Mouse (Mus musculus) kidney, adult 2 months (tissue): Measurements from ENCODE around the gene Kcnab1. TPM values are rescaled to one million over a fixed set of nuclear protein-coding genes. Genes with fewer than 3 reads are reported as not detected.

Experiments
- DNase-seq: peaks from one replicate; pipeline ENCODE4 v3.0.0; 2021
- H3K27ac ChIP-seq: fragments of 200-500 bp; 2 replicates; pipeline ENCODE4 v1.5.1; 2012; ENCODE audit warnings: low read depth, low read length, control low read depth, inconsistent platforms; ENCODE audit not compliant: insufficient read depth
- H3K27me3 ChIP-seq: fragments of 200-500 bp; replicated peaks from 2 replicates; pipeline ENCODE4 v1.6.1; 2012; ENCODE audit warnings: mild to moderate bottlenecking, moderate library complexity, low read length, inconsistent platforms; ENCODE audit not compliant: control insufficient read depth, insufficient read depth
- H3K36me3 ChIP-seq: fragments of 200-500 bp; 2 replicates; pipeline ENCODE4 v1.6.1; 2012; ENCODE audit warnings: mild to moderate bottlenecking, moderate library complexity, low read length, inconsistent platforms; ENCODE audit not compliant: control insufficient read depth, insufficient read depth
- H3K4me1 ChIP-seq: fragments of 200-500 bp; 2 replicates; pipeline ENCODE4 v1.6.1; 2011; ENCODE audit warnings: low read length; ENCODE audit not compliant: control insufficient read depth, insufficient read depth
- H3K4me3 ChIP-seq: fragments of 200-500 bp; 2 replicates; pipeline ENCODE4 v1.5.1; 2011; ENCODE audit warnings: mild to moderate bottlenecking, low read depth, low read length, control low read depth; ENCODE audit not compliant: insufficient read depth
- CTCF ChIP-seq: fragments of 200-500 bp; conservative IDR thresholded peaks from 2 replicates; pipeline ENCODE4 v1.5.1; 2011; ENCODE audit warnings: low read depth, mild to moderate bottlenecking, control low read depth, low read length, moderate library complexity, mixed read lengths; ENCODE audit not compliant: insufficient read depth, insufficient read length
- POLR2A ChIP-seq: fragments of 200-500 bp; IDR thresholded peaks from one replicate; pipeline ENCODE4 v1.6.1; 2011; ENCODE audit warnings: low read depth, low read length, control low read depth
- WGBS: fragments of 180-500 bp; shearing (Covaris S2); methylation state at CpG from one replicate; pipeline ENCODE4 v1.1.7; 2018; 5-methylcytosine and 5-hydroxymethylcytosine counted together
- polyA plus RNA-seq: library from polyadenylated mRNA; depleted of rRNA; stranded (reverse); fragments of >200 nt; gene quantifications from 2 replicates; pipeline ENCODE4 v1.2.3, GENCODE M21; 2012; rRNA removed

The Kcnab1 gene
- polyA plus RNA-seq: 0.59 and 1.1 TPM in 2 replicates

DNA sequence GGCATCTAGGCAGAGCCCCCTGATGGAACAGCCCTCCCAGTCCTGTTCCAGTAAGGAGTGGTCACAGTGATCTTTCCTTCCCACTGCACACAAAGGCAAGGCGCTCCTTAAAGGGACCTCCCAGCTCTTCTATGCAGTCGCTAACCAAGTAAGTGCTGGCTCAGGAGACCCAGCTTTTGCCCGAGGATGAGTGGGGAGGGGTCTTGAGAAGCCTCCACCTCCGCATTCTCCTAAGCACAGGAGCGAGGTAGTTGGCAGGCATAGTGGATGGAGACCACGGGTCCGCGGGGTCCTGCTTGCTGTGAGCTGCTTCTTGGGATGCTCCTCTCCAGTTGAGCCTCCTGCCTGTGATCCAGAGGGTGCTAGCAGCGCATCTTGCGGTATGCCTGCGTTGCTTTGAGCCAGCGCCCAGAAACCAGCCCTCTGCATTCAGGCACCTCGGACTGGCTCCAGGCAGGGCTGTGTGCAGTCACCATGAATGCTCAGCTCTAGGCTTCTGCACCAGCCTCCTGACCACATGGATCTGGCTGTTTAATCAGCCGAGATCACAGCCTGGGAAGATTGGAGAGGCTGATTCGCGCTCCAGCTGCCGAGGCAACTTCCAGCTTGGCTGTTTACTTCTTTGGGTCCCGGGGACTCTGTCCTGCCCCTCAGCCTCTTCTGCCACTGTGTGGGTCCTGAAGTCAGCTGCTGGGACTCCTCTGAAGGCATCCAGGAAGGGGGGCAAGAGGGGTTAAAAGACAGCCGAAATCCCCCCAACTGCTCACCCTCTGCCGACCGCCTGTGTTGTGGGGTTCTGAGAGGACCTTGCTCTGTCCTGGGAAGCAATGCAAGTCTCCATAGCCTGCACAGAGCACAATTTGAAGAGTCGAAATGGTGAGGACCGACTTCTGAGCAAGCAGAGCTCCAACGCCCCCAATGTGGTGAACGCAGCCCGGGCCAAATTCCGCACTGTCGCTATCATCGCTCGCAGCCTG, at the start of gene Kcnab1:
Gene Kcnab1 (plus strand): TSS at position 440 of the 977 bp plus-strand sequence.
- 2% methylated on average over 30 of the region's 30 CpGs for WGBS
- no peaks in the 10 kb centered on the region for H3K36me3 ChIP-seq
- no peak for DNase-seq
- no peak within 1 kb of the TSS for H3K4me3 ChIP-seq
- no peaks in the 10 kb centered on the region for H3K4me1 ChIP-seq
- TF ChIP-seq CTCF: no peak
- no peak for TF ChIP-seq POLR2A
- no peaks in the 10 kb centered on the region for H3K27me3 ChIP-seq
- H3K27ac ChIP-seq: no peak within 1 kb of the TSS

DNA sequence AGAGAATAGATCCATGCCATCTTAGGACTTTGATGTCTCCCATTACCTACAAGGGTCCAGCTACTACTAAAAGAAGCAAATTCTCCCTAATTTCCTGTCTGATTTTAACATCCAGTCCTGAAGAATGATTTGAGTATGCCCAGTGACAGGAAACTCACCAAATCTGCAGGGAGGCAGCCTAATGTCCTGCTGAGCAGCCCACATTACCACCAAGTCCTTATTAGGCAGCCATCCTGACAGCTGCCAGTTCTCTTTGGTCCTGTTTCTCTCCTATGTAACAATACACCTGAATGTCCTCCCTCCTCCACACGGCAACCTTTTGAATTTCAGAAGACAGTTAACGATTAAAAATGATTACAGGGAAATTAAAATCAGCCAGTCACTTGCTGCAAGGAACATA, 20.9 kb upstream of the Kcnab1 start:
- Histone ChIP-seq H3K36me3 (no peaks in the 10 kb centered on the region), H3K27me3 (no peaks in the 10 kb centered on the region), H3K4me3 (no peak overlapping the region), H3K27ac (no peak overlapping the region), H3K4me1 (no peaks in the 10 kb centered on the region)
- WGBS: 28% methylated on average over 2 of the region's 2 CpGs
- no peak for DNase-seq
- no peak for TF ChIP-seq CTCF
- no peak for TF ChIP-seq POLR2A

DNA sequence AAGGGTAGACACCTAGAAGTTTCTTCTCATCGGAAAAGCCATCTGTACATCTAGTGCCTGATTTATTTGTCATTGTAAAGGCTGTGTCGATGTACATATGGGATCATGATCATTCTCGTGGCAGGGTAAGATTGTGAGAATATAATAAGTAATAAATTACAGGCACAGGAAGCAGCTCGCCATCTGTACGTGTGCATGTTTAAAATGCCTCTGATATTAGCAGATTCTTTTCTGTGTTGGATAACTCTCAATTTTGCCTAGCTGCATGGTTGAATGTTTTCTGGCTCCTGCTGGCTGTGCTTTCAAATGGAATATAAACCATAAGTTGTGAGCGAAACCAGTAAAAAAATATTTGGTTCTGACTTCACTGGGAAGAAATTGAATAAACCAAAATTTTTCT, 5.1 kb upstream of the Kcnab1 start:
- DNase-seq: no peak
- no peak for TF ChIP-seq POLR2A
- no peak for TF ChIP-seq CTCF
- Histone ChIP-seq H3K36me3 (no peaks in the 10 kb centered on the region), H3K27ac (no peak overlapping the region), H3K4me3 (no peak overlapping the region), H3K27me3 (no peaks in the 10 kb centered on the region), H3K4me1 (no peaks in the 10 kb centered on the region)
- WGBS: 56% methylated on average over 6 of the region's 6 CpGs

DNA sequence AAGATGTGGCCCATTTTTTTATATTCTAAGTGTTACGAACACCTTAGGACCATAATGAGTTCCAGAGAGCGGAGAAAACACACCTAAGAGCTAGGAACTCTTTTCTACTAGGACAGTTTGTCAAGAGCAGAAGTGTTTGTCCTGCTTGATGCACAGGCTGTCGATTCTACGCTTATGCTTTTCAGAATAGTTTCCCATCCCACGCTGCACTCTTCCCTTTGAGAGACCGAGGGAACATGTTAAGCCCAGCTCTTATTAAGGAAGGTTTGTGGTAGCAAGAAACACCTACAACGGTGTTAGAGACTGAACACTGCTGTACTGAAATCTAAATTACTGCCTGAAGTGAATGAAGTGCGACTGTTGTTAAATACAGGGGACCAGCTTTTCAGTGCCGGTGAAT, 1.0 kb downstream of the Kcnab1 start:
- no peak overlapping the region for H3K4me3 ChIP-seq
- no peaks in the 10 kb centered on the region for H3K27me3 ChIP-seq
- no peak for DNase-seq
- H3K27ac ChIP-seq: no peak overlapping the region
- TF ChIP-seq CTCF: no peak
- TF ChIP-seq POLR2A: no peak
- H3K4me1 ChIP-seq: no peaks in the 10 kb centered on the region
- 55% methylated on average over 9 of the region's 9 CpGs for whole genome bisulfite sequencing
- no peaks in the 10 kb centered on the region for H3K36me3 ChIP-seq

DNA sequence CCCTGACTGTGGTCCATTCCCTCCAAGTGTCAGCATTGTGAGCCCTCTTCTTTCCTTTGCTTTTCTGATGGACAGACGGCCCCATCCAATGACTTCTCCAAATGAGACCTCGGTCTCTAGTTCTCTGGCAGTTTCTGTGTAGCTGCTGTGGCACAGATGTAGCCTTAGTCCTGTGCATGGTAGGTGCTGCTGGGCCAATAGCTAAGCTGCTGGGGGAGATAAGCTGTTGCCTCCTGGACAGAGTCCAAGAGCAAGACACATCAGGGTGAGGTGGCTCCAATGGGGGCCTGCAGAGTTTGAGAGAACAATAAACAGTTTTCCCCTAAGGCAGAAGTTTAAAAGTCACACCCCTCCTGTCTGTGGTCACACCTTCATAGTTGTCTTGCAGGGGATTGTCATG, 2.0 kb downstream of the Kcnab1 start:
- Histone ChIP-seq H3K27ac (no peak overlapping the region), H3K36me3 (no peaks in the 10 kb centered on the region), H3K27me3 (no peaks in the 10 kb centered on the region), H3K4me1 (no peaks in the 10 kb centered on the region), H3K4me3 (no peak overlapping the region)
- 76% methylated on average over 2 of the region's 2 CpGs for WGBS
- DNase-seq: no peak
- TF ChIP-seq CTCF (no peak), POLR2A (no peak)

- no peaks in the 10 kb centered on the region for H3K27me3 ChIP-seq
- no peak for DNase-seq
- no peaks in the 10 kb centered on the region for H3K36me3 ChIP-seq
- no peak overlapping the region for H3K27ac ChIP-seq
- no peak for TF ChIP-seq CTCF
- no peak for TF ChIP-seq POLR2A
- 87% methylated on average over 6 of the region's 6 CpGs for whole genome bisulfite sequencing
- no peak overlapping the region for H3K4me3 ChIP-seq
- no peaks in the 10 kb centered on the region for H3K4me1 ChIP-seq
Measured at GRCm38 (mm10) chr3:65115164-65115563, 6.0 kb downstream of the Kcnab1 start.

DNA sequence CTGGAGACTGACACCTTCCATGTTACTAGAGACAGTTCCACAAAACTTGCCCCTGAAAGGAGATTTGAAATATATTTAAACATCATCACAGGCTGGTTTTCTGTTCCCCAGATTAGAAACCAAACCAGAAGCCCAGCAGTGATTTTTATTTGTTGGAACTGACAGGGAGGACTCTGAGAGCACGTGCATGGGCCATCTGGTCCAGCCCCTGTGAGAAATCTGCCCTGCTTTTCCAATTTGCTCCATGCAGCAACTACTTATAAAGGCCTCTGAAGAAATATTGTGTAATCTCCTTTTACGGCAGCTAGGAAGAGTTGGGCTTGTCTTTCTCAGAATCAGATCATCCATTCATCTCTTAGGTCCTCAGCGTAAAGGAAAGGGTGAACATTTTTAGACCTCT, 7.8 kb downstream of the Kcnab1 start:
- TF ChIP-seq CTCF (no peak), POLR2A (no peak)
- Histone ChIP-seq H3K4me1 (no peaks in the 10 kb centered on the region), H3K27me3 (no peaks in the 10 kb centered on the region), H3K36me3 (no peaks in the 10 kb centered on the region), H3K4me3 (no peak overlapping the region), H3K27ac (no peak overlapping the region)
- no peak for DNase-seq
- 80% methylated on average over 3 of the region's 3 CpGs for WGBS
